ENCODE assay signal across 1 mouse cellular context in the genomic region with DNA sequence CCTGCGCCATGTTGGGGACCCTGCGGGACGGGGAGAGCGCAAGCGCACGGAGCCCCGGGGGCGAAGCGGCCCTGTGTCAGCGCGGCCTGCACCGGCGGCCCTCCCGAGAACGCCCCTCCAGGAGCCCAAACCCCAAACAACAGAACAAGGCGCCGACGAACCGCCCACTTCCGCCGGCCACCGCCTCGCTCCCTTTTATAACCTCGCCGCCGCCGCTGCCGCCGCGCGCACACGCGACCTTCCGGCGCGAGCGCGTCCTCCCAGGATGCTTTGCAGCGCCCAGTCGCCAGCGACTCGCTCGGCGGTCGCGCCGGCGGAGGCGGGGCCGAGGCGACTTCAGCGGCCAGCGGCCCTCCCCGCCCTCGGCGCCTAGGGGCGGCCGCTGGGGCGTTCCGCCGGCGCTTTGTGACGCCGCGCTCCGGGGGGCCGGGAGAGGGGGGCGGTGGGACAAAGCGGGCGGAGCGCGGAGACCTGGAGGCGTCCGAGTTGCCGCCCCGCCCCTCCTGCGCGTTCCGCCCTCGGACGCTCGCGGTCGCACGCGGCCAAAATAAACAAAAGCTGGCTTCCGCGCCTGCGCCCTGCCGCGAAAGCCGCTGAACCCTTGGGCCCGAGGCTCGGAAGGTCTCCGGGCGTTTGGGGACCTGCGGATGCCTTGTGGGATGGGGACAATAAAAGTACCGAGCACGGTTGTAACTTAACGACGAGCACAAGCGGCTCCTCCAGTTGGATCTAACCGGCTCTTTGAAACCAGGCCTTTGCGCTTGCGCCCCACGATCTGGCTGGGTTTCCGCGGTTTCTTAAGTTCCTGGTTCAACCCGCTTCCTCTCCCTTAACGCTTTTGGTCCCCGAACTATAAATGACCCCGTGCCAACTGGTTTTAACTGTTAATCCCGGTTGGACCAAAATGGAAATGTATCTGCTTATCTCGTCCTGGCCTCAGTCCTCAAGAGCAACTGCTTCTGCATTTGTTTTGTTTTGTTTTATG.
TF ChIP-seq lines count a peak whose summit lies in the region.

Gene Cdkn2aip, minus strand, starts transcription at position 172 of the 985 bp plus-strand sequence.

TF ChIP-seq in MEL, 35 proteins besides CTCF, POLR2A, EP300 and RAD21 (continued from another document):
- 0 out of 2 replicates have a peak, but pooled peaks have one; percentile 3 for TF ChIP-seq TAL1 (IDR thresholded peaks at IDR 0.05; ENCODE audit: low read length)
- TF ChIP-seq ZNF384 (IDR thresholded peaks at IDR 0.05; ENCODE audit: low read depth, low read length), result no peak
- TF ChIP-seq NRF1 (IDR thresholded peaks at IDR 0.05; ENCODE audit: insufficient read depth, low read depth, low read length, poor library complexity, severe bottlenecking), result peak; percentile 77
